ENCODE assay signal across 7 mouse cellular contexts in genomic region chr6:88840791-88841513, GRCm38 (mm10). TPM values are rescaled to one million over a fixed set of nuclear protein-coding genes. Genes with fewer than 3 reads are reported as not detected.
DNase-seq lines count a peak whose midpoint lies in the region; ATAC-seq lines count a peak whose summit lies in the region.

No protein-coding gene starts in this region.

- ATAC-seq in lung, embryonic 15.5 days (ENCODE audit: borderline replicate concordance, extremely low read depth, low FRiP score, low TSS enrichment) = no peak
- ATAC-seq in forebrain, embryonic 11.5 days (replicated peaks; ENCODE audit: low FRiP score) = no peak

- WGBS in lung, embryonic 15.5 days = 53% methylated on average over 9 of the region's 9 CpGs
- 56% methylated on average over 9 of the region's 9 CpGs for WGBS in forebrain, embryonic 11.5 days
- WGBS in limb, embryonic 10.5 days = 55% methylated on average over 9 of the region's 9 CpGs

- intact Hi-C loops in left cerebral cortex, postnatal 4 days (cut with DNase I) = no loop called here

- peaks cover 17% of the 10 kb centered on the region for H3K36me3 ChIP-seq in lung, embryonic 15.5 days
- H3K36me3 ChIP-seq in forebrain, embryonic 11.5 days (ENCODE audit: control insufficient read depth, insufficient read depth, low read length) = no peaks in the 10 kb centered on the region
- H3K36me3 ChIP-seq in limb, embryonic 10.5 days = peaks cover 36% of the 10 kb centered on the region
- H3K36me3 ChIP-seq in splenic B cell, adult 2 months (ENCODE audit: control insufficient read depth, insufficient read depth, low read length, poor library complexity, severe bottlenecking) = no peaks in the 10 kb centered on the region; the same call in 1 of the 2 replicates

- H3K4me3 ChIP-seq in lung, embryonic 15.5 days = peak overlapping the region; percentile 80
- H3K4me3 ChIP-seq in forebrain, embryonic 11.5 days (ENCODE audit: low read depth, low read length) = peak overlapping the region; percentile 62
- peak overlapping the region; percentile 85 for H3K4me3 ChIP-seq in limb, embryonic 10.5 days

- peak overlapping the region; percentile 85 for H3K9ac ChIP-seq in lung, embryonic 15.5 days
- H3K9ac ChIP-seq in forebrain, embryonic 11.5 days (ENCODE audit: low read length) = peak overlapping the region; percentile 60

- peak overlapping the region; percentile 87 for H3K27ac ChIP-seq in lung, embryonic 15.5 days
- peak overlapping the region; percentile 53; the same call in 1 of the 2 replicates for H3K27ac ChIP-seq in forebrain, embryonic 11.5 days (ENCODE audit: low read depth, low read length)
- peak overlapping the region; percentile 90 for H3K27ac ChIP-seq in limb, embryonic 10.5 days

- H3K27me3 ChIP-seq in lung, embryonic 15.5 days = no peaks in the 10 kb centered on the region
- H3K27me3 ChIP-seq in forebrain, embryonic 11.5 days (ENCODE audit: control insufficient read depth, insufficient read depth, low read length) = no peaks in the 10 kb centered on the region
- no peaks in the 10 kb centered on the region for H3K27me3 ChIP-seq in limb, embryonic 10.5 days (ENCODE audit: low read depth, poor library complexity, severe bottlenecking)
- H3K27me3 ChIP-seq in splenic B cell, adult 2 months (ENCODE audit: control insufficient read depth, insufficient read depth, low read length, poor library complexity, severe bottlenecking) = no peaks in the 10 kb centered on the region

- H3K4me1 ChIP-seq in lung, embryonic 15.5 days = peaks cover 36% of the 10 kb centered on the region
- H3K4me1 ChIP-seq in forebrain, embryonic 11.5 days (replicated peaks; ENCODE audit: control insufficient read depth, insufficient read depth, low read length) = peaks cover 9% of the 10 kb centered on the region
- peaks cover 25% of the 10 kb centered on the region for H3K4me1 ChIP-seq in limb, embryonic 10.5 days

- H3K4me2 ChIP-seq in lung, embryonic 15.5 days = peak overlapping the region; percentile 89
- peak overlapping the region; percentile 73 for H3K4me2 ChIP-seq in forebrain, embryonic 11.5 days (ENCODE audit: low read depth, low read length, severe bottlenecking)

- DNase-seq in lung, adult 18-20 months = no peak
- DNase-seq in forebrain, embryonic 11.5 days (ENCODE audit: low spot score) = no peak
- DNase-seq in limb, embryonic 10.5 days (ENCODE audit: low spot score) = no peak
- DNase-seq in splenic B cell, adult 2 months (ENCODE audit: low read depth, low spot score) = peak; percentile 26
- no peak for DNase-seq in urinary bladder, postnatal 25 days (ENCODE audit: low spot score)
- DNase-seq in left cerebral cortex, postnatal 4 days = no peak

- H3K9me3 ChIP-seq in lung, embryonic 15.5 days = no peaks in the 10 kb centered on the region
- H3K9me3 ChIP-seq in forebrain, embryonic 11.5 days (ENCODE audit: control insufficient read depth, low read length) = no peaks in the 10 kb centered on the region
- H3K9me3 ChIP-seq in limb, embryonic 10.5 days (replicated peaks) = no peaks in the 10 kb centered on the region

RNA-seq across cellular contexts. Expression of gene Abtb1, which starts 0.8 kb away (rescaled TPM):
- 36.7 and 42.9 TPM in 2 replicates for polyA plus RNA-seq in lung, embryonic 15.5 days (2015; fragmentation: Nextera tagmentation; extraction: Ambion mirVana)
- 14.4 and 15.3 TPM in 2 replicates for polyA plus RNA-seq in forebrain, embryonic 11.5 days (2014; fragmentation: Nextera tagmentation; extraction: Ambion mirVana)
- polyA plus RNA-seq in limb, embryonic 10.5 days (2016; fragmentation: Nextera tagmentation; extraction: Ambion mirVana) = 22.9 and 25.3 TPM in 2 replicates
- total RNA-seq in left cerebral cortex, postnatal 4 days (2021) = 10 to 100 TPM; 23.2 to 25.3 TPM

RNA-seq across cellular contexts. Expression of gene Podxl2, which starts 33.9 kb away (rescaled TPM):
- polyA plus RNA-seq in lung, embryonic 15.5 days (2015; fragmentation: Nextera tagmentation; extraction: Ambion mirVana) = 47.1 and 49.3 TPM in 2 replicates
- polyA plus RNA-seq in forebrain, embryonic 11.5 days (2014; fragmentation: Nextera tagmentation; extraction: Ambion mirVana) = 109 and 115 TPM in 2 replicates
- 31.1 and 50.4 TPM in 2 replicates for polyA plus RNA-seq in limb, embryonic 10.5 days (2016; fragmentation: Nextera tagmentation; extraction: Ambion mirVana)
- 100 to 1,000 TPM; 494 to 504 TPM for total RNA-seq in left cerebral cortex, postnatal 4 days (2021)

RNA-seq across cellular contexts. Expression of gene Mcm2, which starts 57.6 kb away (rescaled TPM):
- 141 and 142 TPM in 2 replicates for polyA plus RNA-seq in lung, embryonic 15.5 days (2015; fragmentation: Nextera tagmentation; extraction: Ambion mirVana)
- polyA plus RNA-seq in forebrain, embryonic 11.5 days (2014; fragmentation: Nextera tagmentation; extraction: Ambion mirVana) = 248 and 259 TPM in 2 replicates
- 281 and 283 TPM in 2 replicates for polyA plus RNA-seq in limb, embryonic 10.5 days (2016; fragmentation: Nextera tagmentation; extraction: Ambion mirVana)
- total RNA-seq in left cerebral cortex, postnatal 4 days (2021) = 10 to 100 TPM; 12.5 to 14.3 TPM
